Mouse (Mus musculus) left cerebral cortex, postnatal 14 days (tissue): ENCODE results near the gene Fam221a. TPM values are rescaled to one million over a fixed set of nuclear protein-coding genes. Genes with fewer than 3 reads are reported as not detected.

Experiments
- DNase-seq, 2 experiments: peaks; one replicate each; pipeline ENCODE4 v3.0.0; 2021 to 2022; ENCODE audit warnings: low spot score in 2 of 2, mixed read lengths in 1 of 2
- intact Hi-C: fragments of 180-260 bp; cut with DNase I; formaldehyde crosslinking; loops from one replicate; pipeline ENCODE4 v1.15.1; 2025
- long read RNA-seq, 2 experiments: library from polyadenylated mRNA; stranded (forward); transcript quantifications; one replicate each; pipeline ENCODE4 v2.0.0; 2021
- total RNA-seq, 2 experiments: library from RNA; stranded (reverse); gene quantifications; 2 replicates each; pipeline ENCODE4 v1.2.3; 2021

The Fam221a gene
- 1 to 10 TPM; 1.1 TPM for total RNA-seq
- long read RNA-seq, experiment 1, partial matches to known transcripts = 0 of 2 reads
- long read RNA-seq, experiment 1, other reads (novel, unspliced or antisense) = 0 of 2 reads
- long read RNA-seq, experiment 2, partial matches to known transcripts = 0 of 2 reads
- long read RNA-seq, experiment 2, other reads (novel, unspliced or antisense) = 1 of 2 reads

DNA sequence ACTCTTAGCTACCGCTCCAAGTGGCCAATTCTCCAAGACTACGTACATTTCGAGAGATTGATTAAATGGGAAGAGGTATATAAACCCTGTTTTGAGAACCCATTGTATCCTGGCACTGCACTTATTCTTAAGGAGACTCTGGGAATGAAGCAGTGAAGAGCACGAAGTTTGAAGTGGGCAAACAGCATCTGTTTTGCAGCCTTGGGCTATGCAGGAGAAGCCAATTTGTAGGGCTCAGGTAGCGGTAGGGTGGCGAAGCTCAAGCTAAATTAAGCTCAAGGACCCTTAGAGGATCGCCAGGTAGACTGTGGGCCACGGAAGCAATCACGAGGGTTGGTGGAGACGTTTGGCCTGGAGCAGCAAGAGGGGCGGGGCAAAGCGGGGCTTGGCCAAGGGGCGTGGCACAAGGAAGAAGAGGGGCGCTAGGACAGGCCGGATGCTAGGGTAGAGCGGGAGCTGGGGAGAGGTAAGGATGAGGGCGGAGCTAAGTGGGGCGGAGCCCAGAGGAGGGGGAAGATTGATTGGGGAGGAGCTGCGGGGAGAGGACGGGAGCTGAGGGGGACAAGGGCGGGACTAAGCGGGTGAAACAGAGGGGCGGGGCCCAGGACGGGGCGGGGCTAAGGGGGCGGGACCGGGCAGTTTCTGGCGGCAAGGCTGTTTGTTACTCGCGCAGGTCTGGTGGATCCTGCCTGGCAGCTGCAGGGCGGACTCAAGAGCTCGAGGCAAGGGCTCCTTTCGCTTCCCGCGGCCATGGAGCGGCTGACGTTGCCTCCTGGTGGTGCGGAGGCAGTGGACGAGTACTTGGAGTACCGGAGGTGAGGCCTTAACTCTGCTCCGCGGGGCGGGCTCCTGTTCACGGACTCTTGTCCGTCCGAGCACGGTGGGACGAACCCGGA is at the start of gene Fam221a:
Gene Fam221a (plus strand): TSS at position 581 of the 896 bp plus-strand sequence.
- intact Hi-C loops = no loop called here
- DNase-seq = peak; percentile 38 to 53

DNA sequence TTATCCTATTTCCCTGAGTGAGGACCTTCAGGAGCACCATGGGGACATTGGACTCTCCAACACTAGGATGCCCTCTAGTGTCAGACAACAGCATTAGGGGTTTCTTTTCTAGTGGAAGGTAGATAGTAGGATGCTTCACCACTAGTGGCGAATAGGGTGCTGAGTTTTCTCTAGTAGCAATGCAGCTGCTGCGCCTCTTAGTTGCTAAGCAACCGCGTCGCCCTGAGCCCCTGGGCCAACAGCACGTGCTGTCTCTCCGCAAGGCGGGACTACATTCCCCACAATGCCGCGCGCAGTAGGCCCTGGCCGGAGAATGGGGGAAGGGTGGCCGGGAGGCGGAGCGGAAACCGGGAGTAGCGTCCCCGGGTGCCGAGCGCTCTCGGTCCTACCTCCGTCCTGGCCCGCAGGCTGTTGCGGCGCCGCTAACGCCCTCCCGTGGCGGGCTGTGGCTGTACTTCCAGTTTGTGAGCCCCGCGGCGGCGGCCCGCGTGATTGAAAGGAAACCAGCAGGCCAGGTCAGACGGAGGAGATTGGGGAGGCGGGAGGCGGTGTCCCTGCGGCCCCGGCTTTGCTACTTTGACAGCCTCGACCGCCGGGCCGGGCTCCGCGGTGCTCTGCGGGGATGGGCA is 48.5 kb upstream of the Fam221a start, which contains the start of gene Ccdc126:
Gene Ccdc126 (plus strand): TSS at position 309 of the 629 bp plus-strand sequence.
- intact Hi-C loops = loop anchor here (2.0 kb wide), 2 partner anchors 48 to 78 kb away; no protein-coding TSS in a partner anchor
- DNase-seq = peak; percentile 98 to 99

DNA sequence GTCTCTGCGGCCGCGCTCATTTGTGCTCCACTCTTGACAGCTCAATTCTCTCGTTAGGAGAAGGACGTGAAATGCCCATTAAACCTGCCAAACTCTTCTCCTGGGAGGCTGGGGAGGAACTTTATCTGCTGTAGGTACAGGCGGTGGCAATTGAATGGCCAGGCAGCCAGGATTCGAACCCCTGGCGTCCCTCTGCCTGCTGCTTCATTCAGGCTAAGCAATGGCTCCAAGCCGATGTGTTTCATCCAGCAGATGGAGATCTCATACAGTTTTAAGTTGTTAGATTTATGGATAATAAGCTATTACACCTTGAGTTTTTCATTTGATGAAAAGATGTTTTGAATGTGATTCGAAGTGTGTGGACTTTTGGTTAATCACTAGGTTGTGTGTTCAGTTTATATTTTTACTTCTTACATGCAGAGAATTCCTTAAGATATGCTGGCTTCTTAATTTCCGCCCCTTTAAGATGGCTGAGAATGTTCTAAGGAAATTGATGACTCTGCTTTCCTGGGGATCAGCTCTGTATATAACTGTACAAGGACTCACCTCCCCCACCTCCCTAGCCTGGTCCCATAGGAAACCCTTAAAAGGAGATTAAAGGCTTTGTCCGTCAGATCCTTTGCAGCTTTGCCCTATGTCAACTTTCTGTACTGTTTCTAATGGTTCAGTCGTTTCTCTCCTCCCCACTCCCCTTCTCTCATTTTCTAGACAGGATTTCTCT is 47.8 kb upstream of the Fam221a start:
- DNase-seq = peak; percentile 34 to 56
- intact Hi-C loops = loop anchor here (2.0 kb wide), 2 partner anchors 49 to 77 kb away; no protein-coding TSS in a partner anchor

DNA sequence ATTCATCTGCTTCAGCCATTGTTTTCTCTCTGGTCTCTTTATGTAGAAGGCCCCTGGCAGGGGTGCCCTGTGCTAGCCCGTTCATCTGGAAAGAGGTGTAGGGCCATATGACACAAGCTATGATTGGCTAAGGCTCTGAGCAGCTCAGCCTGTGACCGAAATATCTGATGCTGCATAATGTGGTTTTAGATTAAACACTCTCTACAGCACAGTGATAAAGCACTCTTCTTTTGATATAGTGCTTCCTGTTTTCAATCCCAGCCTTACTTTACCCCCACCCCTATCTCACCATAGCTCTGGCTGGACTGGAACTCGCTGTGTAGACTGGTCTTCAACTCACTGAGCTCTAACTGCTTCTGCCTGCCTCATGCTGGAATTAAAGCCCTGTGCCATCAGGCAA is 46.2 kb upstream of the Fam221a start:
- no peak for DNase-seq
- intact Hi-C loops = no loop called here

DNA sequence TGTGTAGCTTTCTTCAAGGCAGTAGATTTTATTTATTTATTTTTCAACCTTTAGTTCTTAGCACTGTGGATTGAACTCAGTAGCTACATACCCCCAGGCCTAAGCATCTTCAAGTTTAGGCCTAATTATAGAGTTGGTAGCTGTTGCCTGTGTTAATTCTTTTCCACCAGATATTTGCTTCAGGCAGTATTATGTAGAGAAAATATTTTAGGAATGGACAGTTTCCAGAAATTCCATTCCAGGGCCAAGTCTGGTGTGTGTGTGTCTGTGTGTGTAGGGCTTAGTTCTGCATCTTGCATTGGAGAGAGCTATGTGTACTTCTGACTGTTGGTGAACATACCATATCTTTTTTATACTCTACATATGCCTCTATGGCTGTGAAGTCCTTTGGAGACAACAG is 45.5 kb upstream of the Fam221a start:
- intact Hi-C loops = no loop called here
- DNase-seq = no peak

DNA sequence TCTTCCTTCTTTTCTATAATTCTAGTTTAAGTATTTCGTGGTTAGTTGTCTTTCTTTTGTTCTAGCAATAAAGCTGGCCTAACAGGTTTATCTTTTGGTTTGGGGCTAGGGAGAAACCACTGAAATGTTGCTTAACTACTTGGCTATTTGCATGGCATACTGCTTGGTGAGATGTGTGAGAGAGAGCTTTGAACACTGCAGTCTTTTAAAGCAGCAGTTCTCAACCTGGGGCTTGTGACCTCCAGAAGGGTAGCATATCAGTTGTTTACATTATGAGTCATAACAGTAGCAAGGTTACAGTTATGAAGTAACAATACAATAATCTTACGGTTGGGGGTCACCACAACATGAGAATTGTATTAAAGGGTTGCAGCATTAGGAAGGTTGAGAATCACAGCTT is 44.6 kb upstream of the Fam221a start:
- DNase-seq = no peak
- intact Hi-C loops = no loop called here

DNA sequence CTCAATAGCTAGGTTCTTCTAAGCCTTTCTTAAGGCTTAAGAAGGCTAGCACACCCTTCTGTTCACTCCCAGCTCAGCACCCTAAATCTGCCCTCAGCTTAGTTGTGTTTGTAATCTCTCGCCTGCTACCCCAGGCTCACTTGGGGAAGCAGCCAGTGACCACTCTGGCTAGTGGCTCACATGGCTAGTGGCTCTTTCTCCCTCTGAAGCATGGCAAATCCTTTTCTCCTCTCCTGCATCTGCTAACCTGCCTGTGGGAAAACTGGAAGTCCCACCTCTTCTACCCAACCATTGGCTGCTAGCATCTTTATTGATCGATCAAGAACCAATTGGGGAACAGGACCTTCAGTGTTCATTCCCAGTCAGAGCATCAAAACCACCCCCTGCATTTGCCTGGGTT is 43.0 kb upstream of the Fam221a start:
- no peak for DNase-seq
- intact Hi-C loops = no loop called here

DNA sequence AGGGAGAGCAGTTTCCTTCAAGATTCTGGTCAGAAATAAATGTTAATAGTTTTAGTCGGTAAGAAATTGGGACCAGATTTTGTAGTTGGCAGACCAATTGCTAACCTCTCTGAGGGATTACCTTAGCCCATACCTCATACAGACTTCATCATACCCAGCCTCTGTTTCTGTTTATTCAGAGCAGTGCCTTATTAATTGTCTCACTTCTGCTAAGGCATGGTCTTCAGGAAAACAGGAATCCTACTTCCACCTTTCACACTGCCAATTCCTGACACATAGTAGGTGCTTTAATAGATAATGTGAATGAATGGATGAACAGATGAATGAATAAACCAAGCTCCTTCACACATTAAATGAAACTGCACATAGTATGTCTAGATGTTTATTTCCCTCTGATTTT is 42.2 kb upstream of the Fam221a start:
- intact Hi-C loops = no loop called here

DNA sequence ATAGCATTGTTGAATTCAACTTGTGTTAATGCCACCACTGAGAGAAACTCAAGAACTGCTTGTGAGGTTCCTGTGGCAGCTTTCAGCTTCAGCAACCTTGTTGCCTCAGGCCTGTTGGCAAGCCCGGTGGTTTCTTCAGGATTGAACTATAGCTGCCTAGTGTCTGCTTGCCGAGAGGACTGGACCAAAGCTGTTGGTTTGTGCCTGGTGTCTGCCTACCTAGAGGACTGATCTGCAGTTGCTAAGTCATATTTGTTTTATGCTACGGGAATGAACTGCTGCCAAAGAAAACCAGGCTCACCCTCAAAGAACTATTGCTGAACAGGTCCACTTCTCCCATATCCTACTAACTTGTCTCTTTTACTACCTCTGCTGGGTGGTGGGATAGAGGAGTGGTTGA is 40.7 kb upstream of the Fam221a start:
- DNase-seq = no peak
- intact Hi-C loops = no loop called here

More for the DNA sequence above, 42.2 kb upstream of the Fam221a start:
- no peak for DNase-seq

DNA sequence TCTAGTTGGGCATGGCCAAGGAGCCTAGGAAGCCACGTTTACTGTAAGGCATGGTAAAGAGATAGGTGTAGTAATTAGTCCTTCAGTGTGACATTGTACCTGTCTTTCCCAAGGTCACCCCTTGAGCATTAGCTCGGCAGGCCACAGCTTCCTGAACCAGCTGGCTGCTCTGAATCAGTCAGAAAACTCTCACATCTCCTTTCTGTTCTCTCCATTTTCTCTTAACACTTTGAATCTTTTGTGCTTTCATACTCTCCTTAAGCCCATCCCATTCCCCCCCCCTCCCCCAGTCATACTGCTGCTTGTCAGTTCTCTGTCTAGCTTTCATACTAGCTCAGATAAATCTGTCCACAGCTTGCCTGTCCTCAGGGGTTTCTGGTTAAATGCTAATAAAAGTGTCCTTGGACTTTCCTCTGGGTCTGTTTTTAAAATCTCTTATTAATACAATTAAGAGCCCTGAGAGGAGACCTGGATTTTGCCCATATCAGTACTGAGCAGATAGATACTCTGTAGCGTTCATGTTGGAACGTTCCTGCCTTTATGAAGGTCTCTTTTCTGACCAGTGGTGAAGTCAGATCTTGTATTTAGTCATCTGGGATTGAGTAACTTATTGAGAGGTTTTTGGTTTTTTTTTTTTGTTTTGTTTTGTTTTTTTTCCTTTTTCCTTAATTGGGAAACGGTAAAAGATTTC is 36.0 kb upstream of the Fam221a start:
- intact Hi-C loops = no loop called here
- no peak for DNase-seq

DNA sequence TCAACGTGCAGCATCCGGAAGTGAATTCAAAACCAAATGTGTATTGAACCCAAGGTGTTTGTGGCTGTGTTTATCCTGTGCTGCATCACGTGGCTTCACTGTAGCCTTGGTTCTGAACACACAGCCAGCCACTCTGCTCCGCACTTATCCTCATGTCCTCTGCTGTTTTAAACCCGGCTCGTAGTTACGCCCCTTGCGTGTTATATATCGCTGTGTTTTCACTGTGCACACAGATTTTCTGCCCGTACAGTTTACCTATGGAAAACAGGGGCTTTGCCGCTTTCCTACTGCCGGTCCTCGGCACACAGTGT is 35.5 kb upstream of the Fam221a start:
- intact Hi-C loops = no loop called here
- DNase-seq = no peak

DNA sequence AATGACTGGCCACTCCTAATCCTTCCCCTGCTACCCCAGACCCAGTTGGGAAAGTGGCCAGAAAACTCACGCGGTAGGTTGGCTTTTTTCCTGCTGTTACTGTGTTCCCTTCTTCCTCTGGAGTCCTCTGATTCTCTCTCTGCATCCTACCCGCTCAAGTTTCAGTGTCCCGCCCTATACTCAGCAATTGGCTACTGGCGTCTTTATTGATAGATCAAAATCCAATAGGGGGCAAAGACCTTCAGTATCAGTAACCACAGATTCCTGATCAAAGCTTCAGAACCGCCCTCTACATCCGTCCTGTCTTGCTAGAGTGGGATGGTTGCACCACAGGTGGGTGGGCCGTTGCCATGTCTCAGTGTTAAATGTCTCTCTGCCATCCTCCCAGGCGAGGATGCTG is 29.0 kb upstream of the Fam221a start:
- intact Hi-C loops = no loop called here
- no peak for DNase-seq

DNA sequence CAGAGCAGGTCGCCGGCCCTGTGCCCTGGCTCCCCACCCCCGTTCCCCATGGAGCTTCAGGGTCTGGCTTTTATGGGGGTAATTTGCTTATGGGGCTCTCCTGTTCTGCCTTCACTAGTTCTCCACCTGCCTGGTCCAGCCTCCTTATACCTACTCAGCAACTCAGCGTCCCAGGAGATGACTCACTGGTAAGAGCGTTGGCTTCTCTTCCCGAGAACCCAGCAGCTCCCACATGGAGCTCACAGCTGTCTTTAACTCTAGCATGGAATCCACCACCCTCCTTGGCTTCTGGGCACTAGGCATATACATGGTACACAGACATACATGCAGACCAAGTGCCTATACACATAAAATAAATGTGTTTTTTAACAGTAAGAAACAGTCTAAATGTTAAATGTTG is 28.4 kb upstream of the Fam221a start:
- peak in 1 of 2 experiments; percentile 19 for DNase-seq
- intact Hi-C loops = no loop called here

DNA sequence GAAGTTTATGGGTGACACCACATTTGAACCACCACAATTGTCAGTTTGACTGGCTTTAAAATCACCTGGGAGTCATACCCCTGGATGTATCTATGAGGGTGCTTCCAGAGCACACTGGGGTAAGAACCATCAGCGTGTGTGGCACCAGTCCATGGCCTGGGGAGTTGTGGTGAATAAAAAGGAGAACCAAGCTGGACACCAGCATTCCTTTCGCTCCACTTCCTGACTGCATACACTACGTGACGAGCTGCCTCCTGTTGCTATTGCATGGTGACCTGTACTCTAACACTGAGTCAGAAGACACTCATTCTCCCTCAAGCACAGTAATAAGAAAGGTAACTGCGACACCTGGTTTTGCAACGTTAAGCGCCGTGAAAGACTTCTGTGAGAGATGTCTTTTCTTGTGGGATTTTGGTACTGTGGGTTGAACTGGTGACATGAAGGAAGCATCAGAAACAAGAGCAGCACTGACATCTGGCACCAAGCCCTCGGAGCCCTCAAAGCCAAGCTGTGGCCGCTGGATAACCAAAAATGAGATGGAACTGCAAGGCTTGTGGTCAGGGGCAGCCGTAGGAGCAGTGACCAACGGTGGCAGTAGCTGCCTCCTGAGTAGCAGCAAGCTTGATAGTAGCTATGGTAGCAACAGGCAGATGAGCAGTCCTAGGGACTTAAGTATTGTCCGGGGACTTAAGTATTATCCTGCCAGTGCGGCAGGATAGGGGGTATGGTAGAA is 23.6 kb upstream of the Fam221a start:
- DNase-seq = no peak
- intact Hi-C loops = no loop called here

DNA sequence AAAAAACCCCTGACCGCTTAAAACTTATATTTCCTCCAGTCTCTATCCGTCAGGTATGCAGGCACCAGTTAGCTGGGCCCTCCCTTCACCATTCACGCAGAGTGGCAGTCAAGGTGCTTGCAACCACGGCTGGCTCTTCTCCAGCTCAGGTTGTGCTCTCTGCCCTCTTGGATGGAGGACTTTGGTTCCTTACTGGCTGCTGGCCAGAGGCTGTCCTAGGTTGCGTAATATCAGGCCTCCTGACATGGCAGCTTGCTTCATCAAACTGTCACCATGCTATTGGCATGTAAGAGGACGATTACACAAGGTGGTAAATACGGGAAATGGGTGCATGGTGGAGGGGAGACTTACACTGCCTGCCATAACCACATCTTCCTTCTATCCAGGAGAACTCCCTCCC is 17.7 kb upstream of the Fam221a start:
- no peak for DNase-seq
- intact Hi-C loops = no loop called here

DNA sequence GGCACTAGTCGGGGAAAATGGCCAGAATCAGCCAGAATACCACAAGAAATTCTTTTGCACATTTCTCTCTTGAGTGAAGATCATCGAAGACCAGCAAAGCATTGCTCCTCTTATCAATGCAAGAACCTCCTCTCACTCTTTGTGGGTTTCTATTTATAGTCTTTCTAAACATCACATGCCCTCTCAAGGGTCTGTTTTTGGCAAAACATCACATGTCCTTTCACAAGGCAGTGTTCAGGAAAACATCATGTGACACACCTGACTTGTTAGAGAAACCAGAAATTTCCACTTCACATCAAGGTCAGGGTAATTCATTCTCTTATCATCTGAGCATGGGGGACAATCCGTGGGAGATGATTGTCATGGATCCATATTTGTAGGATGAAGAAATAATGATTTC is 12.9 kb upstream of the Fam221a start:
- no peak for DNase-seq
- intact Hi-C loops = no loop called here

DNA sequence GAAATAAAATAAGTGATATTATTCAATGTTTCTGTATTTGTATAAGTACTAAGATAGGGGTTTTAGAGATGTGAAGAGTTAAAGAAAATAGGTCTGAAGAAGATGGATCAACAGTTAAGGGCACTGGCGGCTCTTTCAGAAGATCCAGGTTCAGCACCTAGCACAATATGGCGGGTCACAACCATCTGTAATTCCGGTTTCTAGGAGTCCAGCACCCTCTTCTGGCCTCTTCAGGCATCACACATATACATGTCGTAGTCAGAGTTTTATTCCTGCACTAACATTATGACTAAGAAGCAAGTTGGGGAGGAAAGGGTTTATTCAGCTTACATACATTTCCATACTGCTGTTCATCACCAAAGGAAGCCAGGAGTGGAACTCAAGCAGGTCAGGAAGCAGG is 12.4 kb upstream of the Fam221a start:
- intact Hi-C loops = no loop called here
- DNase-seq = no peak

DNA sequence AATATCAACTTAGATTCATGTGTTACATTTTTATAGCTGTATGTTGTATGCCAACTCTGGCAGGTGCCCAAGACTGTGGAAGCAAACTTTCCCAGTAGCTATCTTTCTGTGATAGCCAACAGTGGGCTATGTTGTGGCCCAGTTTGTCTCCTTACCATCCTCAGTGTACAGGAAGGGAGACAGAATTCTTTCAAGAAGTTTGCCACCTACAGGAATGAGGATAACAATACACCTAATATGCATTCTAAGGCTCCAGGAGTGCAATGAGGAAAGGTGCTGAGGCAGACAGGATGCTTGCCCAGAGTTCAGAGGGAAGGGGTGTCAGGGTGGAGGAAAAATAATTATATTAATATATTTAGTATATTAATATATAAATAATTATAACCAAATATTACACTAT is 7.1 kb upstream of the Fam221a start:
- intact Hi-C loops = no loop called here
- DNase-seq = no peak

DNA sequence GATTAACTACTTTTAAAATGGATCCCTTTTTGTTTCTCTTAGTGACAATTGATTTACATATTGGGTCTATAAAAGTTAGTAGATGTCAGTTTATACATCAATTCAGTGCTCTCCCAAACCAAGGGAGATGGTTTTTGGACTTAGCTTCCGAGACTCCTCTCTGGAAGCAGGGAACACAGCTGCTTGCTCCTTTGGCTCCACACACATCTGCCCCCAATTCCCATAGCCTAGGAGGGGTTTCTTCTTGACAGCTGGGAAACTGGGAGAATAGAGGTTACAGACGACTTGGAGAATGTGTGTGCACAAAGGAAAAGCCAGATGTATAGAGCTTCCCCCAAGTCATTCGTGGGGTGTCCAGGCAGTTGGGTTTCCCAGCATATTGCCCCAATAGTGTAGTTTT is 673 bp downstream of the Fam221a start:
- intact Hi-C loops = no loop called here
- no peak for DNase-seq
